In genomic region chr17:35105740-35106389, GRCm38 (mm10) we compare ENCODE assay signal across 9 mouse cellular contexts. TPM values are rescaled to one million over a fixed set of nuclear protein-coding genes. Genes with fewer than 3 reads are reported as not detected.
DNase-seq lines count a peak whose midpoint lies in the region; ATAC-seq and TF ChIP-seq lines count a peak whose summit lies in the region.
"Had no signal": no experiment of that assay in that cellular context is flagged by ENCODE, and none has a peak within 500 bp of the region (broad histone marks: within the 10 kb centered on the region; RNA-seq: fewer than 3 reads in every experiment).

No protein-coding gene starts in this region.

- WGBS in forebrain, embryonic 12.5 days, result 23% methylated on average over 13 of the region's 13 CpGs
- 25% methylated on average over 13 of the region's 13 CpGs for WGBS in kidney, embryonic 14.5 days
- WGBS in stomach, embryonic 15.5 days, result 26% methylated on average over 13 of the region's 13 CpGs

- no peak overlapping the region for H3K4me3 ChIP-seq in layer of hippocampus, adult 2 months
- no peak overlapping the region; the same call in 1 of the 2 replicates for H3K4me3 ChIP-seq in forebrain, embryonic 12.5 days (replicated peaks)
- no peak overlapping the region for H3K4me3 ChIP-seq in kidney, embryonic 14.5 days (ENCODE audit: low read length)
- no peak overlapping the region for H3K4me3 ChIP-seq in stomach, embryonic 15.5 days (replicated peaks)

- H3K4me2 ChIP-seq in forebrain, embryonic 12.5 days, result peak overlapping the region; percentile 42
- peak overlapping the region; percentile 28 for H3K4me2 ChIP-seq in kidney, embryonic 14.5 days (replicated peaks; ENCODE audit: low read depth, low read length)
- H3K4me2 ChIP-seq in stomach, embryonic 15.5 days, result 0 out of 2 replicates have a peak overlapping the region, but pooled peaks have one; percentile 21

- no peaks in the 10 kb centered on the region for H3K27me3 ChIP-seq in forebrain, embryonic 12.5 days
- H3K27me3 ChIP-seq in kidney, embryonic 14.5 days (ENCODE audit: control insufficient read depth, insufficient read depth, low read length), result no peaks in the 10 kb centered on the region
- H3K27me3 ChIP-seq in stomach, embryonic 15.5 days (replicated peaks), result no peaks in the 10 kb centered on the region

- H3K36me3 ChIP-seq in forebrain, embryonic 12.5 days (replicated peaks), result peaks cover 31% of the 10 kb centered on the region
- H3K36me3 ChIP-seq in kidney, embryonic 14.5 days (ENCODE audit: control insufficient read depth, insufficient read depth, low read length), result peaks cover 28% of the 10 kb centered on the region
- H3K36me3 ChIP-seq in stomach, embryonic 15.5 days, result peaks cover 19% of the 10 kb centered on the region

- peak; percentile 34; the same call in 1 of the 2 replicates for ATAC-seq in cerebellum, adult (ENCODE audit: insufficient number of reproducible peaks, low FRiP score, low TSS enrichment)
- peak; percentile 51 for ATAC-seq in forebrain, embryonic 12.5 days (ENCODE audit: low FRiP score)
- peak; percentile 33; the same call in 1 of the 2 replicates for ATAC-seq in kidney, embryonic 14.5 days (ENCODE audit: low FRiP score, low TSS enrichment)
- no peak for ATAC-seq in stomach, embryonic 15.5 days (ENCODE audit: insufficient read depth, low FRiP score, low read depth)

- H3K4me1 ChIP-seq in forebrain, embryonic 12.5 days, result peaks cover 8% of the 10 kb centered on the region; the same call in 1 of the 2 replicates
- H3K4me1 ChIP-seq in kidney, embryonic 14.5 days (ENCODE audit: control insufficient read depth, insufficient read depth, low read length), result peaks cover 10% of the 10 kb centered on the region; the same call in 1 of the 2 replicates
- peaks cover 3% of the 10 kb centered on the region; the same call in 1 of the 2 replicates for H3K4me1 ChIP-seq in stomach, embryonic 15.5 days

- H3K9me3 ChIP-seq in forebrain, embryonic 12.5 days, result no peaks in the 10 kb centered on the region
- no peaks in the 10 kb centered on the region for H3K9me3 ChIP-seq in kidney, embryonic 14.5 days (ENCODE audit: control insufficient read depth, low read length)
- no peaks in the 10 kb centered on the region for H3K9me3 ChIP-seq in stomach, embryonic 15.5 days

- peak overlapping the region; percentile 29; the same call in 1 of the 2 replicates for H3K9ac ChIP-seq in forebrain, embryonic 12.5 days
- H3K9ac ChIP-seq in kidney, embryonic 14.5 days (ENCODE audit: low read depth, low read length), result 0 out of 2 replicates have a peak overlapping the region, but pooled peaks have one; percentile 40
- H3K9ac ChIP-seq in stomach, embryonic 15.5 days, result no peak overlapping the region

- no peak overlapping the region for H3K27ac ChIP-seq in layer of hippocampus, adult 2 months
- H3K27ac ChIP-seq in forebrain, embryonic 12.5 days, result no peak overlapping the region
- no peak overlapping the region for H3K27ac ChIP-seq in kidney, embryonic 14.5 days (ENCODE audit: low read depth, low read length)
- H3K27ac ChIP-seq in stomach, embryonic 15.5 days, result no peak overlapping the region
- H3K27ac ChIP-seq: macrophage had no signal

- TF ChIP-seq CTCF in layer of hippocampus, adult 2 months (conservative IDR thresholded peaks at IDR 0.05), result peak; percentile 71

- DNase-seq in layer of hippocampus, adult 2 months (ENCODE audit: low spot score in 2 of 2), result no peak
- DNase-seq in layer of hippocampus, adult 8-10 months (ENCODE audit: low spot score in 2 of 2), result no peak
- peak; percentile 49 for DNase-seq in lung, postnatal 14 days
- DNase-seq in ovary, postnatal 10 days (ENCODE audit: low spot score), result no peak

RNA-seq across cellular contexts. Expression of gene Ly6g5c, which starts 2.2 kb away (rescaled TPM):
- total RNA-seq in layer of hippocampus, adult 2 months (2021), result not detected
- not detected for total RNA-seq in layer of hippocampus, adult 8-10 months (2022)
- not detected in 2 replicates for polyA plus RNA-seq in forebrain, embryonic 12.5 days (2016; fragmentation: Nextera tagmentation; extraction: Ambion mirVana)
- polyA plus RNA-seq in kidney, embryonic 14.5 days (2014; fragmentation: Nextera tagmentation; extraction: Ambion mirVana), result not detected in 2 replicates
- polyA plus RNA-seq in stomach, embryonic 15.5 days (2015; fragmentation: Nextera tagmentation; extraction: Ambion mirVana), result not detected in 2 replicates
- polyA plus RNA-seq: macrophage had no signal

RNA-seq across cellular contexts. Expression of gene Ly6g5b, which starts 9.4 kb away (rescaled TPM):
- total RNA-seq in layer of hippocampus, adult 2 months (2021), result under 1 TPM in 1 of 2 experiments, not detected in 1; 0.54 TPM
- under 1 TPM; 0.27 to 0.83 (median 0.63) TPM for total RNA-seq in layer of hippocampus, adult 8-10 months (2022)
- polyA plus RNA-seq in forebrain, embryonic 12.5 days (2016; fragmentation: Nextera tagmentation; extraction: Ambion mirVana), result 0.96 and 1.5 TPM in 2 replicates
- polyA plus RNA-seq in kidney, embryonic 14.5 days (2014; fragmentation: Nextera tagmentation; extraction: Ambion mirVana), result 1.2 and 1.3 TPM in 2 replicates
- 0.69 and 0.85 TPM in 2 replicates for polyA plus RNA-seq in stomach, embryonic 15.5 days (2015; fragmentation: Nextera tagmentation; extraction: Ambion mirVana)
- polyA plus RNA-seq: macrophage had no signal

RNA-seq across cellular contexts. Expression of gene Gpank1, which starts 15.4 kb away (rescaled TPM):
- total RNA-seq in layer of hippocampus, adult 2 months (2021), result 10 to 100 TPM; 15.0 to 15.9 TPM
- total RNA-seq in layer of hippocampus, adult 8-10 months (2022), result 10 to 100 TPM; 17.6 to 19.2 (median 18.0) TPM
- 27.4 and 28.1 TPM in 2 replicates for polyA plus RNA-seq in forebrain, embryonic 12.5 days (2016; fragmentation: Nextera tagmentation; extraction: Ambion mirVana)
- polyA plus RNA-seq in kidney, embryonic 14.5 days (2014; fragmentation: Nextera tagmentation; extraction: Ambion mirVana), result 19.4 and 20.8 TPM in 2 replicates
- 17.4 and 19.1 TPM in 2 replicates for polyA plus RNA-seq in stomach, embryonic 15.5 days (2015; fragmentation: Nextera tagmentation; extraction: Ambion mirVana)

RNA-seq across cellular contexts. Expression of gene Csnk2b, which starts 16.0 kb away (rescaled TPM):
- 100 to 1,000 TPM; 170 to 178 TPM for total RNA-seq in layer of hippocampus, adult 2 months (2021)
- 100 to 1,000 TPM; 176 to 194 (median 189) TPM for total RNA-seq in layer of hippocampus, adult 8-10 months (2022)
- polyA plus RNA-seq in forebrain, embryonic 12.5 days (2016; fragmentation: Nextera tagmentation; extraction: Ambion mirVana), result 283 and 284 TPM in 2 replicates
- polyA plus RNA-seq in kidney, embryonic 14.5 days (2014; fragmentation: Nextera tagmentation; extraction: Ambion mirVana), result 325 and 334 TPM in 2 replicates
- 251 and 262 TPM in 2 replicates for polyA plus RNA-seq in stomach, embryonic 15.5 days (2015; fragmentation: Nextera tagmentation; extraction: Ambion mirVana)

RNA-seq across cellular contexts. Expression of gene Abhd16a, which starts 16.8 kb away (rescaled TPM):
- total RNA-seq in layer of hippocampus, adult 2 months (2021), result 100 to 1,000 TPM; 110 to 113 TPM
- 100 to 1,000 TPM in 3 of 4 experiments, 10 to 100 TPM in 1; 96.2 to 115 (median 106) TPM for total RNA-seq in layer of hippocampus, adult 8-10 months (2022)
- polyA plus RNA-seq in forebrain, embryonic 12.5 days (2016; fragmentation: Nextera tagmentation; extraction: Ambion mirVana), result 59.2 and 70.7 TPM in 2 replicates
- polyA plus RNA-seq in kidney, embryonic 14.5 days (2014; fragmentation: Nextera tagmentation; extraction: Ambion mirVana), result 73.9 and 85.7 TPM in 2 replicates
- polyA plus RNA-seq in stomach, embryonic 15.5 days (2015; fragmentation: Nextera tagmentation; extraction: Ambion mirVana), result 92.0 and 97.8 TPM in 2 replicates
